Mouse (Mus musculus): ENCODE measurements at regions not wholly inside any gene's neighbourhood (a gene's known extent, or its start where the extent isn't known, plus 50 kb on each side); places are given as distances from the start of the nearest gene placed in this dataset.

DNA sequence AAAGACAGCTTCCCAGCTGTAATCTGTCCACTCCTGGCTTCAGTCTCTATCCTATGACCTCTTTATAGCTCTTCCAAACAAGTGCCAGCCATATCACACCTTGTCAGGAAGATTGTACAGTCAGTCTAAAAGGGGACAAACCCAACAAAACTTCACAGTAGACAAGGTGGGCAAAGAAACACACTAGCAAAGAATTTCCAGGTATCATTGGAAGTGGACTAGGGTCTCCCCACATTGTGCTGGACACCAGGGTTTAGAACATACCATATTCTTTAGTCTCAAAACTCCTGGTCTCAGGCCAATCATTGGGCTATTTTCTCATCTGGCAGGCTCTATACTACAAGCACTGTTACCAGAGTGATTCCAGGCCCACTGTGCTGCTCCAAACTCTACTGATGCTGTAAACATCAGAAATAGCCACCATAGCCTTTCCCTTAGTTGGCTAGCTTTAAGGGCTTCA is 341.3 kb downstream of the 1700129C05Rik start:
- Histone ChIP-seq H3K4me1 (ENCODE audit: control insufficient read depth in 1 of 2, insufficient read depth in 2 of 2) (peaks cover 0 to 23% of the 10 kb centered on the region in 2 experiments; a peak in 2 of 4 replicates), H3K9ac (ENCODE audit: insufficient read depth, low read depth) (no peak overlapping the region), H3K9me3 (replicated peaks; ENCODE audit: low read length) (no peaks in the 10 kb centered on the region), H3K4me2 (ENCODE audit: insufficient read depth, low read depth, poor library complexity, severe bottlenecking) (no peak overlapping the region), H3K4me3 (replicated peaks in 1 of 3; ENCODE audit: low read depth in 2 of 3, low read length in 2 of 3, poor library complexity in 1 of 3) (no peak overlapping the region), H3K79me2 (replicated peaks; ENCODE audit: control insufficient read depth, extremely low read depth, insufficient read depth, poor library complexity, severe bottlenecking) (no peaks in the 10 kb centered on the region), H3K36me3 (replicated peaks in 1 of 2; ENCODE audit: control insufficient read depth in 1 of 2, insufficient read depth in 1 of 2, low read length in 1 of 2) (no peaks in the 10 kb centered on the region), H3K27ac (ENCODE audit: insufficient read depth, low read depth) (no peak overlapping the region), H3K27me3 (replicated peaks) (no peaks in the 10 kb centered on the region)
- in situ Hi-C loops (cut with MboI; ENCODE audit: low pct_ligation_motif_present, low pct_unique_long_range_greater_than_20kb, low sequenced_read_pairs) (no loop called here), dilution Hi-C loops (cut with MboI; ENCODE audit: extremely low pct_ligation_motif_present, extremely low pct_unique_long_range_greater_than_20kb, low sequenced_read_pairs) (no loop called here)
- TF ChIP-seq USF2 (conservative IDR thresholded peaks at IDR 0.05; ENCODE audit: low read depth, low read length) (no peak), POLR2AphosphoS2 (IDR thresholded peaks at IDR 0.05; ENCODE audit: low read depth, low read length) (no peak), E2F4 (IDR thresholded peaks at IDR 0.05; ENCODE audit: insufficient replicate concordance, low read depth, low read length) (no peak), MAFK (IDR thresholded peaks at IDR 0.05; ENCODE audit: insufficient replicate concordance, low read length) (no peak), CTCF (conservative IDR thresholded peaks at IDR 0.05 in 1 of 2, IDR thresholded peaks at IDR 0.05 in 1 of 2; ENCODE audit: low read depth in 2 of 2, low read length in 2 of 2) (no peak), GABPA (IDR thresholded peaks at IDR 0.05; ENCODE audit: insufficient replicate concordance, low read depth, low read length) (no peak), RAD21 (IDR thresholded peaks at IDR 0.05; ENCODE audit: low read depth, low read length) (no peak), HCFC1 (IDR thresholded peaks at IDR 0.05; ENCODE audit: low read depth, low read length) (no peak), MYC (IDR thresholded peaks at IDR 0.05; ENCODE audit: low read depth, low read length) (no peak), MEF2A (IDR thresholded peaks at IDR 0.05; ENCODE audit: borderline replicate concordance, low read depth, low read length) (no peak), JUND (conservative IDR thresholded peaks at IDR 0.05; ENCODE audit: low read depth, low read length) (no peak), NRF1 (IDR thresholded peaks at IDR 0.05; ENCODE audit: low read depth, low read length) (no peak), ETS1 (conservative IDR thresholded peaks at IDR 0.05; ENCODE audit: low read depth, low read length) (no peak)
- DNase-seq (ENCODE audit: extremely low read depth) = no peak

DNA sequence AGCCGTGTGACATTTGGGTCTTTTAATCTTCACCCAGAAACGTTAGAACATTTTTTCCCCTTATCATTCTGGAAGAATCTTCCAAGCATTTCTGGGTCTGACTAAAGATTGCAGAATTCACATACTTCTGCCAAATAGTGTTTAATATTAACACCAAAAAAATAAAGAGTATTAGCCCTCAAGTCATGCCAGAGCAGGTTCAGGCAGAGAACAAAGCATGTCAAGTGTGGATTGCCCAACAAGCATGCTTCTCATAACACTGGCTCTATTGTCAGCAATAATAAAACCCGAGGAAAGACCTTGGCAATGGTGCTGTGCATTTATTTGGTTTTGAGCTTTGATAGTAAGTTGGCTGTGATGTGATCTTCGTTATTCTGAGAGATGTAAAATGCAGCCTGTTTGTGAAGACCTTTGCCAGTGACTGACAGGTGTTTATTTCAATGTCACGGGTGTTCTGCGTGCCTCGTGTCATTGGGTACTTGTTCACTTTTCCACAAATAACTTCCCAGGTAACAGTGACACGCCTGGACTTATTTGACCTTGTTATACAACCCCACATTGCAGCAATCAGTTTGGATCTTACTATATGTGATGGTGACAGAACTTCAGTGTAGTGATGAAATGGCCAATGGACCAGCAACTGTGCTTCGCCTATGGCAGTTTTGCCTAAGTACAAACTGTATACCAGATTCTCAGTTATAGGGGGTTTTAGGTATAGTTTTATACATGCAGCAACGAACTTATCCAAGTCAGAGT is 354.3 kb downstream of the 1700129C05Rik start:
- no peaks in the 10 kb centered on the region for H3K27me3 ChIP-seq (replicated peaks)
- H3K4me1 ChIP-seq (ENCODE audit: control insufficient read depth in 1 of 2, insufficient read depth in 2 of 2) = no peaks in the 10 kb centered on the region
- H3K9me3 ChIP-seq (replicated peaks; ENCODE audit: low read length) = no peaks in the 10 kb centered on the region
- no peaks in the 10 kb centered on the region for H3K79me2 ChIP-seq (replicated peaks; ENCODE audit: control insufficient read depth, extremely low read depth, insufficient read depth, poor library complexity, severe bottlenecking)
- DNase-seq (ENCODE audit: extremely low read depth) = no peak
- H3K27ac ChIP-seq (ENCODE audit: insufficient read depth, low read depth) = no peak overlapping the region
- H3K9ac ChIP-seq (ENCODE audit: insufficient read depth, low read depth) = no peak overlapping the region
- in situ Hi-C loops (cut with MboI; ENCODE audit: low pct_ligation_motif_present, low pct_unique_long_range_greater_than_20kb, low sequenced_read_pairs) (no loop called here), dilution Hi-C loops (cut with MboI; ENCODE audit: extremely low pct_ligation_motif_present, extremely low pct_unique_long_range_greater_than_20kb, low sequenced_read_pairs) (no loop called here)
- no peak overlapping the region for H3K4me3 ChIP-seq (replicated peaks in 1 of 3; ENCODE audit: low read depth in 2 of 3, low read length in 2 of 3, poor library complexity in 1 of 3)
- no peaks in the 10 kb centered on the region for H3K36me3 ChIP-seq (replicated peaks in 1 of 2; ENCODE audit: control insufficient read depth in 1 of 2, insufficient read depth in 1 of 2, low read length in 1 of 2)
- TF ChIP-seq ZC3H11A (IDR thresholded peaks at IDR 0.05; ENCODE audit: low read depth, low read length) = no peak
- TF ChIP-seq RAD21 (IDR thresholded peaks at IDR 0.05; ENCODE audit: low read depth, low read length) = no peak
- no peak for TF ChIP-seq MYC (IDR thresholded peaks at IDR 0.05; ENCODE audit: low read depth, low read length)
- TF ChIP-seq RCOR1 (conservative IDR thresholded peaks at IDR 0.05; ENCODE audit: low read depth, low read length) = no peak
- no peak for TF ChIP-seq HCFC1 (IDR thresholded peaks at IDR 0.05; ENCODE audit: low read depth, low read length)
- TF ChIP-seq POLR2A (IDR thresholded peaks at IDR 0.05; ENCODE audit: low read depth, low read length) = no peak
- no peak for TF ChIP-seq USF2 (conservative IDR thresholded peaks at IDR 0.05; ENCODE audit: low read depth, low read length)
- no peak for TF ChIP-seq IRF4 (IDR thresholded peaks at IDR 0.05; ENCODE audit: low read depth, low read length)
- TF ChIP-seq MEF2A (IDR thresholded peaks at IDR 0.05; ENCODE audit: borderline replicate concordance, low read depth, low read length) = no peak
- no peak for TF ChIP-seq MAX (IDR thresholded peaks at IDR 0.05; ENCODE audit: low read length)
- TF ChIP-seq PAX5 (IDR thresholded peaks at IDR 0.05; ENCODE audit: low read length) = no peak
- TF ChIP-seq TCF12 (IDR thresholded peaks at IDR 0.05; ENCODE audit: low read depth, low read length) = no peak
- no peak for TF ChIP-seq KAT2A (IDR thresholded peaks at IDR 0.05; ENCODE audit: insufficient replicate concordance, low read length)
- no peak for TF ChIP-seq CTCF (conservative IDR thresholded peaks at IDR 0.05 in 1 of 2, IDR thresholded peaks at IDR 0.05 in 1 of 2; ENCODE audit: low read depth in 2 of 2, low read length in 2 of 2)
- TF ChIP-seq JUN (IDR thresholded peaks at IDR 0.05; ENCODE audit: insufficient read depth, low read depth, low read length) = no peak
- no peak for TF ChIP-seq MAFK (IDR thresholded peaks at IDR 0.05; ENCODE audit: insufficient replicate concordance, low read length)
- no peak for TF ChIP-seq ZNF384 (IDR thresholded peaks at IDR 0.05; ENCODE audit: low read depth, low read length)
- no peak for TF ChIP-seq ETS1 (conservative IDR thresholded peaks at IDR 0.05; ENCODE audit: low read depth, low read length)
- TF ChIP-seq POLR2AphosphoS2 (IDR thresholded peaks at IDR 0.05; ENCODE audit: low read depth, low read length) = no peak
- no peak for TF ChIP-seq MAZ (IDR thresholded peaks at IDR 0.05; ENCODE audit: low read depth, low read length)
- no peak overlapping the region for H3K4me2 ChIP-seq (ENCODE audit: insufficient read depth, low read depth, poor library complexity, severe bottlenecking)

All from CH12.LX (cell line).